Mouse (Mus musculus) embryonic fibroblast, embryonic 13.5 days (primary cell): Measurements from ENCODE around the gene Fkbp5.

Experiments used
- CTCF ChIP-seq: IDR thresholded peaks from 2 replicates; pipeline ENCODE4 v1.5.1; 2011; ENCODE audit warnings: mild to moderate bottlenecking, control low read depth, low read length, moderate library complexity, borderline replicate concordance; ENCODE audit not compliant: insufficient read depth
- POLR2A ChIP-seq: IDR thresholded peaks from 2 replicates; pipeline ENCODE4 v1.6.1; 2011; ENCODE audit warnings: low read depth, mild to moderate bottlenecking, control low read depth, low read length, moderate library complexity

DNA sequence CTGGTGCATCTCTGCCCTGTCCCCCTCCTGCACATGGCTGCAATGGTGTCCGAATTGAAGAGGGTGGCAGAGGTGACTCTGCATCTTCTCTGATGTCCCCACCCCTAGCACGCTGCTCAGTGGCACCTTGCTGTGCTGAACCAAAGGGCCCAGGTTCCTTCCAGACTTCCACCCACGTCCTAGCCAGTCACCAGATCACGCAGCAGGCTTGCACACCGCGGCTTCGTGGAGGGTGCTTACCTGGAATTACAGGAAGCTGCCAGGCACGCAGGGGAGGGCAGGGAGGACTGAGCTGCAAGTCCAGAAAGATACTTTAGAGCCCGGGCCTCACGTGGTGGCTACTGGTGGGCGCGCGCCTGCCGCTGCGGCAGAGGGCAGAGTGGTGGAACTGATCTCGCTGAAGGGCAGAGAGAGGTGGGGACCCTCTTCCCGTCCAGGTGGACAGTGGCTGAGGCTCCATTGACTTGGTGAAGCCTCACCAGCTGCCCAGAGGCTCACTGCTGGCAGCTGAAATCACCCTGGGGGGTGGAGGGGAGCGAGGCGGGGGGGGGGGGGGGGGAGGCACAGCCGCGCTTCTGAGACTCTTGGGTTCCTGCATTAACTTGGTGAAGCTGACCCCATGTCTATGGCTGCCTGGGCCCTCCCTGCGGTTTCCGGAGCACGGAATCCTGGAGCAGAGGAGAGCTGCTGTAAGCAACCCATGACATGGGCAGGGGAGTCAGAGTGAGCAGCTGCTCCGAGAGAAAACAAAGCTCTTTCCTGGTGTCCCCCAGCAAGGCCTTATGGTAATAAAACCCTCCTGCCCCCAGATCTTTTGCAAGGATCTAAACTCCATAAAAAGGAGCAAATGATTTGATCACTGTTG is 125.5 kb downstream of the Fkbp5 start:
- TF ChIP-seq POLR2A (no peak), CTCF (no peak)
